In the genomic region with DNA sequence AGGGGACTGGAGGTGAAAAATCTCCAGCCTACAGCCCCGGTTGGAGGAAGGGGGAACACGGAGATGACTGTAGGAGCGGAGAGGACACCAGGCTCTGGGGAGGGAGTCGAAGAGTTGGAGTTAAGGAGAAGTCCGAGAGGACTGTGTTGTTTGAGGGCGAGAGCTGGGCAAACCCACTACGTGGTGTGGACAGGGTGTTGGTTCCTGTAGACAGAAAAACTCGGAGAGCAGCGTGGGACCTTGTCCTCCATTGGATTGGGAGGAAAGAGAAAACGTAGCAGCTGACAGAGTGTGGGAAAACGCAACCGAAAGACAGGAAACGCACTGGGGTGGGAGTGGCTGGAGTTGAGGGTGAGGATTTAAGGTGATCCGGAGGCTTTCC, we compare ENCODE assay signal across 8 mouse cellular contexts. TPM values are rescaled to one million over a fixed set of nuclear protein-coding genes. Genes with fewer than 3 reads are reported as not detected.
DNase-seq lines count a peak whose midpoint lies in the region; ATAC-seq and TF ChIP-seq lines count a peak whose summit lies in the region.

No protein-coding gene starts in this region.

- TF ChIP-seq CTCF in left cerebral cortex, adult 2 months (IDR thresholded peaks at IDR 0.05), result no peak
- no peak for TF ChIP-seq CTCF in kidney, postnatal 0 days (IDR thresholded peaks at IDR 0.05; ENCODE audit: low read depth)

- WGBS in heart, embryonic 13.5 days, result 0% methylated on average over 14 of the region's 14 CpGs
- 0% methylated on average over 14 of the region's 14 CpGs for WGBS in kidney, postnatal 0 days

- ATAC-seq in heart, embryonic 13.5 days (ENCODE audit: extremely low read depth, insufficient number of reproducible peaks, low FRiP score, low TSS enrichment), result no peak
- ATAC-seq in kidney, postnatal 0 days (replicated peaks; ENCODE audit: low FRiP score, low read depth), result 0 out of 2 replicates have a peak, but pooled peaks have one; percentile 1

- peaks cover 43% of the 10 kb centered on the region for H3K36me3 ChIP-seq in heart, embryonic 13.5 days
- peaks cover 30% of the 10 kb centered on the region for H3K36me3 ChIP-seq in kidney, postnatal 0 days (ENCODE audit: insufficient read depth, low read length)

- intact Hi-C loops in left cerebral cortex, adult 2 months (cut with DNase I), result loop anchor here (1.0 kb wide), 1 partner anchor 20 kb away; a partner anchor contains a TSS
- intact Hi-C loops in left cerebral cortex, postnatal 36 days (cut with DNase I), result no loop called here

- H3K9ac ChIP-seq in heart, embryonic 13.5 days, result peak overlapping the region; percentile 88
- H3K9ac ChIP-seq in kidney, postnatal 0 days (ENCODE audit: low read depth, low read length), result peak overlapping the region; percentile 87

- DNase-seq in left cerebral cortex, adult 2 months (ENCODE audit: extremely low spot score in 1 of 2, low spot score in 2 of 2), result no peak
- DNase-seq in left cerebral cortex, adult 11 months (ENCODE audit: low spot score), result no peak
- DNase-seq in c-Kit-positive CD71-positive TER-119-positive erythroid progenitor cells, embryonic 14.5 days (ENCODE audit: low spot score), result peak; percentile 36
- peak; percentile 78 for DNase-seq in kidney, postnatal 0 days (ENCODE audit: low spot score)
- peak; percentile 81 for DNase-seq in lung, postnatal 36 days
- peak; percentile 46 for DNase-seq in thymus, postnatal 0 days (ENCODE audit: low spot score)
- no peak for DNase-seq in left cerebral cortex, postnatal 36 days (ENCODE audit: low spot score in 2 of 2)

- H3K27me3 ChIP-seq in heart, embryonic 13.5 days (replicated peaks), result no peaks in the 10 kb centered on the region
- no peaks in the 10 kb centered on the region for H3K27me3 ChIP-seq in kidney, postnatal 0 days (ENCODE audit: insufficient read depth, low read length)

- peaks cover 29% of the 10 kb centered on the region for H3K4me1 ChIP-seq in heart, embryonic 13.5 days
- H3K4me1 ChIP-seq in kidney, postnatal 0 days (replicated peaks; ENCODE audit: insufficient read depth, low read length), result peaks cover 20% of the 10 kb centered on the region

- H3K9me3 ChIP-seq in heart, embryonic 13.5 days, result no peaks in the 10 kb centered on the region
- no peaks in the 10 kb centered on the region for H3K9me3 ChIP-seq in kidney, postnatal 0 days (replicated peaks; ENCODE audit: low read length)

- peak overlapping the region; percentile 99 for H3K4me2 ChIP-seq in heart, embryonic 13.5 days
- H3K4me2 ChIP-seq in kidney, postnatal 0 days (ENCODE audit: low read length), result peak overlapping the region; percentile 97

- peak overlapping the region; percentile 90 for H3K27ac ChIP-seq in left cerebral cortex, adult 2 months
- H3K27ac ChIP-seq in heart, embryonic 13.5 days (replicated peaks), result peak overlapping the region; percentile 89
- peak overlapping the region; percentile 96 for H3K27ac ChIP-seq in kidney, postnatal 0 days

- H3K4me3 ChIP-seq in left cerebral cortex, adult 2 months, result peak overlapping the region; percentile 76
- H3K4me3 ChIP-seq in heart, embryonic 13.5 days, result peak overlapping the region; percentile 75
- H3K4me3 ChIP-seq in kidney, postnatal 0 days (replicated peaks; ENCODE audit: low read depth, low read length), result peak overlapping the region; percentile 83

RNA-seq across cellular contexts. Expression of a gene that starts 0.6 kb away (rescaled TPM):
- total RNA-seq in left cerebral cortex, adult 2 months (2021), result 10 to 100 TPM; 25.5 to 27.7 TPM
- 31.7 and 35.3 TPM in 2 replicates for polyA plus RNA-seq in heart, embryonic 13.5 days (2015; fragmentation: Nextera tagmentation; extraction: Ambion mirVana)
- polyA plus RNA-seq in kidney, postnatal 0 days (2015; fragmentation: Nextera tagmentation; extraction: Ambion mirVana), result 33.4 and 39.5 TPM in 2 replicates
- 62.9 and 67.8 TPM in 2 replicates for polyA plus RNA-seq in thymus, postnatal 0 days (2015; fragmentation: Nextera tagmentation; extraction: Ambion mirVana)
- total RNA-seq in left cerebral cortex, postnatal 36 days (2021), result 10 to 100 TPM; 29.9 to 32.9 TPM

RNA-seq across cellular contexts. Expression of a gene that starts 4.9 kb away (rescaled TPM):
- total RNA-seq in left cerebral cortex, adult 2 months (2021), result not detected
- 0.19 TPM in 1 of 2 replicates, not detected in the other for polyA plus RNA-seq in heart, embryonic 13.5 days (2015; fragmentation: Nextera tagmentation; extraction: Ambion mirVana)
- 0.29 TPM in 1 of 2 replicates, not detected in the other for polyA plus RNA-seq in kidney, postnatal 0 days (2015; fragmentation: Nextera tagmentation; extraction: Ambion mirVana)
- polyA plus RNA-seq in thymus, postnatal 0 days (2015; fragmentation: Nextera tagmentation; extraction: Ambion mirVana), result 1.6 and 1.9 TPM in 2 replicates
- total RNA-seq in left cerebral cortex, postnatal 36 days (2021), result under 1 TPM; 0.70 to 0.96 TPM

RNA-seq across cellular contexts. Expression of a gene that starts 5.8 kb away (rescaled TPM):
- 10 to 100 TPM; 41.3 to 44.2 TPM for total RNA-seq in left cerebral cortex, adult 2 months (2021)
- polyA plus RNA-seq in heart, embryonic 13.5 days (2015; fragmentation: Nextera tagmentation; extraction: Ambion mirVana), result 34.2 and 36.8 TPM in 2 replicates
- 50.6 and 53.2 TPM in 2 replicates for polyA plus RNA-seq in kidney, postnatal 0 days (2015; fragmentation: Nextera tagmentation; extraction: Ambion mirVana)
- polyA plus RNA-seq in thymus, postnatal 0 days (2015; fragmentation: Nextera tagmentation; extraction: Ambion mirVana), result 131 and 140 TPM in 2 replicates
- 10 to 100 TPM; 35.0 to 38.3 TPM for total RNA-seq in left cerebral cortex, postnatal 36 days (2021)

RNA-seq across cellular contexts. Expression of a gene that starts 5.8 kb away (rescaled TPM):
- 10 to 100 TPM; 35.8 to 36.0 TPM for total RNA-seq in left cerebral cortex, adult 2 months (2021)
- polyA plus RNA-seq in heart, embryonic 13.5 days (2015; fragmentation: Nextera tagmentation; extraction: Ambion mirVana), result 12.8 and 12.9 TPM in 2 replicates
- polyA plus RNA-seq in kidney, postnatal 0 days (2015; fragmentation: Nextera tagmentation; extraction: Ambion mirVana), result 19.8 TPM in 2 replicates
- polyA plus RNA-seq in thymus, postnatal 0 days (2015; fragmentation: Nextera tagmentation; extraction: Ambion mirVana), result 13.8 and 14.9 TPM in 2 replicates
- total RNA-seq in left cerebral cortex, postnatal 36 days (2021), result 10 to 100 TPM; 29.4 to 40.1 TPM

RNA-seq across cellular contexts. Expression of a gene that starts 19.4 kb away (rescaled TPM):
- total RNA-seq in left cerebral cortex, adult 2 months (2021), result 1 to 10 TPM; 2.2 to 3.1 TPM
- polyA plus RNA-seq in heart, embryonic 13.5 days (2015; fragmentation: Nextera tagmentation; extraction: Ambion mirVana), result 5.3 and 5.4 TPM in 2 replicates
- polyA plus RNA-seq in kidney, postnatal 0 days (2015; fragmentation: Nextera tagmentation; extraction: Ambion mirVana), result 3.4 TPM in 2 replicates
- 5.9 and 6.8 TPM in 2 replicates for polyA plus RNA-seq in thymus, postnatal 0 days (2015; fragmentation: Nextera tagmentation; extraction: Ambion mirVana)
- 1 to 10 TPM; 2.4 to 3.1 TPM for total RNA-seq in left cerebral cortex, postnatal 36 days (2021)

Comparison
In these comparisons a context has a peak if more than half of its experiments do, and no peak if none do; other contexts are left out.
1. DNase-seq: peak in c-Kit-positive CD71-positive TER-119-positive erythroid progenitor cells, embryonic 14.5 days (single experiment), kidney, postnatal 0 days (single experiment), lung, postnatal 36 days (single experiment) and thymus, postnatal 0 days (single experiment); none in left cerebral cortex, adult 2 months (0 of 2), left cerebral cortex, adult 11 months (single experiment) and left cerebral cortex, postnatal 36 days (0 of 2).
2. Peak in every context shown above with its lines, with median percentiles within 50 percentile points of each other: H3K27ac ChIP-seq and H3K4me3 ChIP-seq.